Mouse (Mus musculus): ENCODE data around the gene Erp27.
"Not testable (repeated sequence)": the region's sequence is repeated elsewhere in the genome, so short reads cannot be mapped to it uniquely, and the experiment has no call there.

Gene Erp27

DNA sequence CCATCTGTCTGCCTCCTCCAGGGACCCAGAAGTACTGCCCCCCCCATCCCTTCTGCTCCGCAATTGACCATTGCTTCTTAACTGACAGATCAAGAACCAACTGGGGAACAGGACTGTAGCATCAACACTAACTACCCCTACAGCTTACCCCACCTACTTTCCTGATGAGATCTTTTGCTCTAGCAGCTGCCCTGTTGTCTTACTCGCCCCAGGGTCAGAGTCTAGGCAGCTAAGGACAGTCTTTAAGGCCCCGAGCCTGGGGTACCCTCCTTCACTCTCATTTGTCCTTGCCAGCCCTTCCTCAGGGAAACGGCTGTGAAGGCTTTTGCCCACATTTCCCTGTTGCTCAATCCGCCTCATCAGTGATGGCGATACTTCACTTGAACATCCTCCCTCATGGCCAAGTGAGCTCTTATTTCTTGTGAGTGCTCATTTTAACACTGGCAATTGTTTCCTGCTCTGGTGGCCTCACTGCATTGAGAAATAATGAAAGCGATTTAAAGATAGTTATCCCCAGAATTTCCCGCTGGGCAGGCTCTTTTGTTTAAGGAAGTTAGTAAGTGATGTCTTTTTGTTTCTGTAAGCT, 18.0 kb downstream of the Erp27 start:
- DNase-seq, result no peak

- no peak for DNase-seq
These were observed 19.5 kb downstream of the Erp27 start for GRCm38 (mm10) chr6:136902527-136902926.

GRCm38 (mm10) chr6:136901010-136901409, 21.0 kb downstream of the Erp27 start:
- no peak for DNase-seq

- no peak for DNase-seq
These were observed 21.5 kb downstream of the Erp27 start for GRCm38 (mm10) chr6:136900369-136901009.

- no peak for DNase-seq
These were observed 23.0 kb downstream of the Erp27 start for GRCm38 (mm10) chr6:136898954-136899353.

GRCm38 (mm10) chr6:136898222-136898621, 23.8 kb downstream of the Erp27 start:
- no peak for DNase-seq

GRCm38 (mm10) chr6:136897789-136898188, 24.2 kb downstream of the Erp27 start:
- no peak for DNase-seq

DNA sequence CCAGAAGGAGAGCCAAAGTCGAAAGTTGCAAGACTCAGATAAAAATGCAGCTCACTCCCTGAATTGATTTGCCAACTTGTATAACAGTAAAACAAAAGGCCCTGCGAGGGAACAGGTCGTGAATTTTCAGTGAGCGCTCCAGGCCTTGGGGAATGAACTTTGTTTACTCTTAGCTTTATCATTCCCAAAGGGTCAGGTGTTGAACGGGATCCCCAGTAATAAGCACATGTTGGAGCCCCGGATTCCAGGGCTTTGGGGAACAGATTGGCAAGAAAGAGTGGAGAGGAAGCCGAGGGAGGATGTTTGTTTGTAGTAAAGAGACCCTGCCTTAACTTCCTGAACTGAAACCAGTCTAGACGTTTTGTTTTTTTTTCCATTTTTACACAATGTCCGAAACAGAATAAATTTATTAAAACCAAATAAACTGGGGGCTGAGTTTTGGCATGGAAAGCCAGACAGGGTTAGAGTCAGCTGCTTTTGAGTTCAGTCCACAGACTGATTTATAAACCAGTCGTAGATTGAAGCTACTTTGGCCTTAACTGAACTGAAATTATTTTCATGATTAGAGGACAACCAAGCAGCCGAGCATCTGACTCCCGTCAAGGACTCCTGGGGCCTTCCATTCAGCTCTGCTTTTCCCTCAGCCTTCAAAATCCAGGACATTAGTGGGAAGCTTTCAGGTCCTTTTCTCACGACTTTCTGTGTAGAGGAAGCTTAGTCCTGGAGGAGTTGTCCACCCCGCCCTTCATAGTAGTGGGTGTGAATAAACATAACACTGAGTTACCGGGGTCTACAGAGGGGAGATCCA, 27.2 kb downstream of the Erp27 start:
- DNase-seq, result no peak

- no peak for DNase-seq
These were observed 30.0 kb downstream of the Erp27 start for GRCm38 (mm10) chr6:136892002-136892401.

DNA sequence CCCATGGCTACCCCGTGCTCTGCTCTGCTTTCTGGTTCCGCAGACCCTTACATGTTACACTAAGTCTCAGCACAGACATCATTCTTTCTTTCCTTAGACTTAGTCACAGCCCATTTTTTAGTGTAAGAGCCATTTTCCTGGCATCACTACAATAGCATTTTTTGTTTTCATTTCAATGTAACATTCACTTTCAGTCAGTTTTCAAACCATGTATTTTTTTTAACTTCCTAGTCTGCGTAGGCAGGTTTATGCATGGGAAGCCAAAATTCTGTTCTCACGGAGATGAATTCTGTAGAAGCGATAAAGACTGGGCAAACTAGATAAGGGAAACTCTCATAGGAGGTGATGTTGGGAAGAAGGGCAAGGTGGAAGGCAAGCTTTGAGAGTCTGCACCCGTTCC, 32.4 kb downstream of the Erp27 start:
- no peak for DNase-seq

DNA sequence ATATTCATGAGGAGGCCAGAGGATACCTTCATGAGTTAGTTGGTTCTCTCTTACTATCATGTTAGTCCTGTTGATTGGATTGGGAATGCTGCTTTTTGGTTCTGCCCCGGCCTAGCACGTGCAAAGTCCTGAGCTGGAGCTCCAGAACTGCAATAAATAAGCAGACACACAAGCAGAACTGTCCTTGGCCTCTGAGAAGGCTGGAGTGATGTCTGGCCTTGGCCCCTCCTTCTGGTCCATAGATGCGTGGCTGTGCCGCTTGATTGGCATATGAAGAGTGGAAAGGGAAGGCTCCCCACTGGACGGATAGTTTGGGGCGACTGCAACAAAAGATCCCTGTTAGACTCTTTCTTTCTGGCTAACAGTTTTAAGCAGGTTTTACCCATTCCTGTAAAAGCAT, 32.9 kb downstream of the Erp27 start:
- no peak for DNase-seq

GRCm38 (mm10) chr6:136887854-136888253, 34.1 kb downstream of the Erp27 start:
- DNase-seq, result no peak

- DNase-seq, result not testable (repeated sequence)
These were observed 37.2 kb downstream of the Erp27 start for GRCm38 (mm10) chr6:136884766-136885165.

GRCm38 (mm10) chr6:136883961-136884360, 38.0 kb downstream of the Erp27 start:
- DNase-seq, result no peak

GRCm38 (mm10) chr6:136883431-136883915, 38.5 kb downstream of the Erp27 start:
- no peak for DNase-seq

DNA sequence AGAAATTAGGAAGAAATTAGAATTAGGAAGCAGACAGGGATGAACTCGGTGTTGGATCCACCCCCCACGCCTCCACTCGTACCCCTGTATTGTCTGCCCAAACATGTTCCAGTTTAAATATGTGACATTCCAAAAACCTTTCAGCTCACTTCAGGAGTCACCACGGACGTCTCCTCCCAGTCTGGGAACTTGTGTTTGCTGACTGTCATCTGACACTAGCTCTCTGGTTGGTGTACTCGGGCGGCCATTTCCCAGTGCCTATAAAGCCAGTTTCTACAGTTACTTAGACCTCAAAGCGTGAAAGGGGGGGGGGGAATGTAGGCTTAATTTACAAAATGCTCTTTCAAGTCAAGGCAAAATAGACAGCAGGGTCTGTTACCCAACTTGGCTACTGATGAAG, 40.3 kb downstream of the Erp27 start:
- no peak for DNase-seq

DNA sequence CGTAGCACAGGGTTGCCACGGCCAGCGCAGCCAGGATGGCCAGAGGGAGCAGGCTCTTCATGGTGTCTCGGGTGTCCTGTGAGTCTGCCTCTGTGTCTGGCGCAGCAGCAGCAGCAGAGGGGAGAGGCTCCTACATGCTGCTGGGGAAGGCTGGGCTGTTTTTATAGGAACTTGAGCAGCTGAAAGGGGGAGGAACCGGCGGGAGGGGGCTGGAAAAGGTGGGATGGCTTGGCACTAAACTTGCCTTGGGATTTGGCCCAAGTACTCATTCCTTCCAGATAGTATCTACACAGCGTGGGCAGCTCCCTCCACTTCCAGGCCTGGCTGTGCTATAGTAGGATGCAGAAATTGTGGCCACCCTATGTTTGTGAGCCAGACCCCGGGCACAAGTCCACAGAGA, 46.3 kb downstream of the Erp27 start, which contains the start of gene Mgp:
Gene Mgp, minus strand, starts transcription at position 154 of the 400 bp plus-strand sequence.
- DNase-seq, result peak; percentile 39

DNA sequence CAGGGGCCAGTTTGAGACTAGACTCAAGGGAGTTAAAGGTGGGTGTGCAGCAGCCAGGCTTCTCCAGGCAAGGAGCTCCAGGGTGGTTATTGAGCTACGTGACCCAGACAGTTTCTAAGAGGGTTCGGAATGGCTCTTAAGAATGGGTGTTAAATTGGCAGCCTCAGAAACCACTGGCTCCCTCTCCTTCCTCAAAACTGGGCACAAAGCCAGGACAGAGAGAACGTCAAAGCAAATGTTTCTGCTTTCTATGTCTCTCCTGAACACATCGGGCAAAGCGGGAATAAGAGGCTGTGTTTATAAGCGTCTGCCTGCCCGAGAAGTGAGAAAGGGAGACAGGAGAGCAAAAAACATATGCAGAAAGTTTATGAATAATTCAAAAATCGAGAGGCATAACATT, 47.4 kb downstream of the Erp27 start:
- no peak for DNase-seq

GRCm38 (mm10) chr6:136868921-136869320, 53.1 kb downstream of the Erp27 start:
- no peak for DNase-seq

DNA sequence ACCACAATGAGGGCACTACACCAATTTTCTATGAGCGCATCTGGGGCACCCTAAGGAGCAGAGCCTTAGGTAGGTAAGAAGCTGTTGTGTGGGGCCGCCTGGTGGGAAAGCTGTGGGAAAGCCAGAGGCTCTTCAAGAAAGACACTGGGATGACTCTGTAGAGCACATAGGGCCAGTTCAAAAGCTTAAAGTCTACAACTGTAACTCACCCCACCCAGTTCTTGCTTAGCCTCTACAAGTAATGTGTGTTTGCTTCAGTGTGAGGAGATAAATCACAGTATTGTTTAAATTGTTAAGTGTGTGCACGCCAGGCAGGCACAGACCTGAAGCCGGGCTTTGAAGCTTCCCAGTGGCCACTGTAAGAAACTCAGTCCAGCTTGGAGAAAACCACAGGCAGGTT, 55.8 kb downstream of the Erp27 start:
- DNase-seq, result no peak

- no peak for DNase-seq
These were observed 56.6 kb downstream of the Erp27 start for GRCm38 (mm10) chr6:136865360-136865759.

- DNase-seq, result no peak
These were observed 61.0 kb downstream of the Erp27 start for GRCm38 (mm10) chr6:136861020-136861419.

DNA sequence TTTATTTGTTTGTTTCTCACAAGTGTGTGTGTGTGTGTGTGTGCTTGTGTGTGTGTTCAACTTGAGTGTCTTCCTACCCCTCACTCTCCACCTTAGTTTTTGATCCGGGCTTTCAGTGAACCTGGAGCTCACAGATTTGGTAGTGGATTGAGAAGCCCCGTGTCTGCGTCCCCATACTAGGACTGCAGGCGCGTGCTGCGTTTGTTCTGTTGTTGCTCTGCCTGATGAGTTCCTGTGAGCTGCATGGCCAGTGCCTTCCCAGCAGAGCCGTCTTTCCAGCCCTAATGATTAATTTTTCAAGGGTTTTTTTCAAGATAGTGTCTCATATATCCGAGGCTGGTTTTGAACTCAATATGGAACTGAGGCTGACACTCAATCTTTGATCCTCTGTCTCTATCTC, 63.6 kb downstream of the Erp27 start:
- no peak for DNase-seq

DNA sequence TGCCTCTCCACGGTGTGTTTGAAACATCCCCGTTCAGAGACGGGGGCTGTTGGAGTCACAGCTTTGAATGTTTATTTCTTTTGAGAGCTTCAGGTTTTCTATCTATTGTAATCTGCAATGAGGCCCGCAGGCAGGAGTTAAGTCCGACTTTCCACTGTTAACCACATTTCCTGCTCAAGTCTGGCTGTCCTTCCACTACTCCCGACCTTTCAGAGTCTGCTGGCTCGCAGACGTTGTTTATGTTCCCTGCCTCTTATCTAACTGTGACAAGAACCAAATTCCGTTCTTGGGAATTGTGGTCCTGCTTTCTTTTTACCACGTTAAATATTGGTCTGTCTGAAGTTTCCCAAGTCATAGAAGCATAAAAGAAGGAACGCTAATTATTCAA, 64.1 kb downstream of the Erp27 start:
- no peak for DNase-seq
